Mouse (Mus musculus) hindbrain, postnatal 0 days (tissue): ENCODE measurements around the gene Cox17. TPM values are rescaled to one million over a fixed set of nuclear protein-coding genes. Genes with fewer than 3 reads are reported as not detected.

ENCODE experiments used
- ATAC-seq: fragments of 200-750 bp; cut with Nextera tagmentation; 2 replicates; pipeline ENCODE4 v1.8.0; 2017; ENCODE audit warnings: mild to moderate bottlenecking, moderate TSS enrichment, moderate library complexity
- DNase-seq: peaks from one replicate; pipeline ENCODE4 v3.0.0-alpha.2; 2015; ENCODE audit warnings: low spot score
- H3K27ac ChIP-seq: fragments of 300-500 bp; sonication (generic); 2 replicates; pipeline ENCODE4 v1.5.1; 2014; ENCODE audit warnings: mild to moderate bottlenecking
- H3K27me3 ChIP-seq: fragments of 300-500 bp; sonication (generic); 2 replicates; pipeline ENCODE4 v1.6.1; 2014; ENCODE audit warnings: low read length, mixed read lengths; ENCODE audit not compliant: insufficient read depth
- H3K36me3 ChIP-seq: fragments of 300-500 bp; sonication (generic); 2 replicates; pipeline ENCODE4 v1.6.1; 2014; ENCODE audit warnings: low read length, mixed read lengths; ENCODE audit not compliant: insufficient read depth
- H3K4me1 ChIP-seq: fragments of 300-500 bp; sonication (generic); 2 replicates; pipeline ENCODE4 v1.6.1; 2014; ENCODE audit warnings: antibody characterized with exemption, low read length, mixed read lengths; ENCODE audit not compliant: insufficient read depth
- H3K4me2 ChIP-seq: fragments of 300-500 bp; sonication (generic); 2 replicates; pipeline ENCODE4 v1.6.1; 2014; ENCODE audit warnings: low read depth, mild to moderate bottlenecking, low read length, moderate library complexity, mixed read lengths
- H3K4me3 ChIP-seq: fragments of 300-500 bp; sonication (generic); 2 replicates; pipeline ENCODE4 v1.5.1; 2014; ENCODE audit warnings: low read length
- H3K9ac ChIP-seq: fragments of 300-500 bp; sonication (generic); replicated peaks from 2 replicates; pipeline ENCODE4 v1.6.1; 2014; ENCODE audit warnings: mild to moderate bottlenecking, low read length, moderate library complexity, mixed read lengths
- H3K9me3 ChIP-seq: fragments of 300-500 bp; sonication (generic); 2 replicates; pipeline ENCODE4 v1.6.1; 2016; ENCODE audit warnings: low read length, mixed read lengths
- CTCF ChIP-seq: IDR thresholded peaks from 2 replicates; pipeline ENCODE4 v1.5.1; 2016; ENCODE audit warnings: antibody characterized with exemption, control low read depth, low read depth
- WGBS: fragments of 180-500 bp; shearing (Covaris S2); extraction: QIAGEN DNeasy Blood & Tissue Kit; methylation state at CpG from one replicate; pipeline ENCODE4 v1.1.7; 2014; 5-methylcytosine and 5-hydroxymethylcytosine counted together
- polyA plus RNA-seq: library from polyadenylated mRNA; unstranded; fragments of >200 nt; fragmentation: Nextera tagmentation; extraction: Ambion mirVana; gene quantifications from 2 replicates; pipeline ENCODE4 v1.2.1, GENCODE M21; 2015
- total RNA-seq: library from RNA; depleted of rRNA; stranded (reverse); fragments of >200 nt; gene quantifications from 2 replicates; pipeline ENCODE4 v1.2.3, GENCODE M21; 2014

The Cox17 gene
- total and polyA plus RNA-seq, 2 experiments from 2014 or later = 12.2 to 78.5 TPM

- Histone ChIP-seq H3K27me3 (no peaks in the 10 kb centered on the region), H3K4me3 (no peak overlapping the region), H3K4me2 (no peak overlapping the region), H3K9me3 (no peaks in the 10 kb centered on the region), H3K36me3 (no peaks in the 10 kb centered on the region), H3K4me1 (no peaks in the 10 kb centered on the region), H3K27ac (no peak overlapping the region), H3K9ac (no peak overlapping the region)
- TF ChIP-seq CTCF = no peak
- ATAC-seq (no peak), DNase-seq (no peak)
- WGBS = 72% methylated on average over 6 of the region's 6 CpGs
Observed at GRCm38 (mm10) chr16:38379088-38379487, 32.3 kb downstream of the Cox17 start.

- Histone ChIP-seq H3K4me1 (no peaks in the 10 kb centered on the region), H3K36me3 (no peaks in the 10 kb centered on the region), H3K27me3 (no peaks in the 10 kb centered on the region), H3K4me3 (no peak overlapping the region), H3K27ac (no peak overlapping the region), H3K9ac (no peak overlapping the region), H3K9me3 (no peaks in the 10 kb centered on the region), H3K4me2 (no peak overlapping the region)
- 43% methylated on average over 3 of the region's 3 CpGs for WGBS
- no peak for TF ChIP-seq CTCF
- DNase-seq (no peak), ATAC-seq (no peak)
Observed at GRCm38 (mm10) chr16:38379493-38379892, 32.7 kb downstream of the Cox17 start.

DNA sequence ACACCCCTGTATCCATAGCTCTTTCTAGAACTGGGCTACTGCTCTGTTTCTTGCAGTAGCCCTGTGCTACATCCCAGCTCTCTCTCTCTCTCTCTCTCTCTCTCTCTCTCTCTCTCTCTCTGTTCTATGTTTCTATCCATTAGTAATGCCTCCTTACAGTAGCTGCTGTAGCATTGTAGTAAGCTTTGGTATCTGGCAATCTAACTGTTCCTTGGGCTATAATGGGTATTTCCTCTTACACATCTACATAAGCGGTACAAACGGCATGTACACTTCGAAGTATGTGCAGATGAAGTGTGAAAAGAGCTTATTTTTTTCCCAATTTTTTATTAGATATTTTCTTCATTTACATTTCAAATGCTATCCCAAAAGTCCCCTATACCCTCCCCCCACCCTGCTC lies 33.1 kb downstream of the Cox17 start:
- TF ChIP-seq CTCF = no peak
- Histone ChIP-seq H3K4me2 (no peak overlapping the region), H3K4me3 (no peak overlapping the region), H3K4me1 (no peaks in the 10 kb centered on the region), H3K27me3 (no peaks in the 10 kb centered on the region), H3K36me3 (no peaks in the 10 kb centered on the region), H3K27ac (no peak overlapping the region), H3K9me3 (no peaks in the 10 kb centered on the region), H3K9ac (no peak overlapping the region)
- WGBS = 95% methylated on average over 3 of the region's 3 CpGs
- no peak for DNase-seq
- ATAC-seq = no peak

- H3K4me2 ChIP-seq = no peak overlapping the region
- ATAC-seq = no peak
- WGBS = 63% methylated on average over 2 of the region's 2 CpGs
- no peaks in the 10 kb centered on the region for H3K27me3 ChIP-seq
- no peaks in the 10 kb centered on the region for H3K4me1 ChIP-seq
- TF ChIP-seq CTCF = no peak
- H3K9me3 ChIP-seq = no peaks in the 10 kb centered on the region
- DNase-seq = no peak
- H3K9ac ChIP-seq = no peak overlapping the region
- no peaks in the 10 kb centered on the region for H3K36me3 ChIP-seq
- H3K4me3 ChIP-seq = no peak overlapping the region
- no peak overlapping the region for H3K27ac ChIP-seq
Observed at GRCm38 (mm10) chr16:38383683-38384082, 36.9 kb downstream of the Cox17 start.

DNA sequence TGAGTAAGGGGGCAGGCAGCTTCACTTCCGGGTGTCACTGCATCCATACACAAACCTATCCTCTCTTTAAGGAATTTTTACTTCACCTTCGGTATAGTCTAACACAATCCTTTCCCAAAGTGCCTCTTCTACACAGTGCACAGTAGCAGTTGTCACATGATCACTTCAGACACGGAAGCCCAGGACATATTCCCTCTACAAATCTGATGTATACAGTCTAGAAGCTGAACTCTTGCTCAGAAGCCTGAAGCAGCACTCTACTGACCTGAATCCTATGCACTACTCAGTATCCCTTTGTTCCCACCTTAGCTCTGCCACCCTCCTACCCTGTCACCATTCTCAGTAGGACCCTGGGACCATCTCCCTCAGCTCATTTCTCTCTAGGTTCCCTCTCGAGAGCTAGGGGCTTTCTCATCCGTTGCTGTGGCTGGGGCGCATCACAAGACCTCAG lies 38.4 kb downstream of the Cox17 start:
- ATAC-seq (no peak), DNase-seq (no peak)
- Histone ChIP-seq H3K27me3 (no peaks in the 10 kb centered on the region), H3K36me3 (no peaks in the 10 kb centered on the region), H3K4me2 (no peak overlapping the region), H3K4me1 (no peaks in the 10 kb centered on the region), H3K27ac (no peak overlapping the region), H3K9ac (no peak overlapping the region), H3K4me3 (no peak overlapping the region), H3K9me3 (no peaks in the 10 kb centered on the region)
- WGBS = 90% methylated on average over 6 of the region's 6 CpGs
- no peak for TF ChIP-seq CTCF

DNA sequence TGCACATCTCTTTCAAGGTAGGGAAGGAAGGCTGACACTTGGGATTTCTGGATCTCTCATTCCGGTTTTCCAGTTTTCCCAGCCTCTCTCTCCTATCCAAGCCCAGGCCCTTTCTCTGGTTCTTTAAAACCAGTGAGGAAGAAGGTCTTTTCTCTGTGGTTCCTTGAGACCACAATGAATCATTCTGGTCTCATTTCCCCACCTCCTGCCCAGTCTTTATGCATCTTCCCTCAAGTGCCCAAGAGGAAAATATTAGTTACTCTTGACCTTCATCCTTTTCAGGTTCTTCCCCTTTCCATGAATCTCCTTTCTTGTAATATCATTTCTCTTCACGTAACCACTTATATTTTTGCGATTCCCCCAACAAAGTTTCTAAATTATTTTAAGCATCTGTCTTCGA lies 38.9 kb downstream of the Cox17 start:
- H3K27ac ChIP-seq = no peak overlapping the region
- DNase-seq = no peak
- WGBS = 95% methylated on average over 4 of the region's 4 CpGs

GRCm38 (mm10) chr16:38387389-38387788 lies 40.6 kb downstream of the Cox17 start:
- no peak for DNase-seq
- 88% methylated on average over 6 of the region's 6 CpGs for WGBS
- Histone ChIP-seq H3K4me2 (no peak overlapping the region), H3K4me1 (no peaks in the 10 kb centered on the region), H3K4me3 (no peak overlapping the region), H3K9me3 (no peaks in the 10 kb centered on the region), H3K9ac (no peak overlapping the region), H3K27ac (no peak overlapping the region), H3K27me3 (no peaks in the 10 kb centered on the region), H3K36me3 (no peaks in the 10 kb centered on the region)
- no peak for TF ChIP-seq CTCF
- no peak for ATAC-seq

More for the DNA sequence above, 38.9 kb downstream of the Cox17 start:
- Histone ChIP-seq H3K4me1 (no peaks in the 10 kb centered on the region), H3K4me2 (no peak overlapping the region), H3K9me3 (no peaks in the 10 kb centered on the region), H3K27me3 (no peaks in the 10 kb centered on the region), H3K36me3 (no peaks in the 10 kb centered on the region), H3K9ac (no peak overlapping the region), H3K4me3 (no peak overlapping the region)
- TF ChIP-seq CTCF = no peak
- ATAC-seq = no peak
